Mouse (Mus musculus) liver, embryonic 15.5 days (tissue): ENCODE measurements around the gene Acat1. TPM values are rescaled to one million over a fixed set of nuclear protein-coding genes. Genes with fewer than 3 reads are reported as not detected.

Source experiments
- ATAC-seq: fragments of 200-750 bp; cut with Nextera tagmentation; 2 replicates; pipeline ENCODE4 v1.8.0; 2017; ENCODE audit warnings: moderate number of reproducible peaks, mild to moderate bottlenecking, moderate library complexity; ENCODE audit not compliant: insufficient read depth
- H3K27ac ChIP-seq: fragments of 300-500 bp; sonication (generic); replicated peaks from 2 replicates; pipeline ENCODE4 v1.5.1; 2015; ENCODE audit warnings: mild to moderate bottlenecking, inconsistent platforms
- H3K27me3 ChIP-seq: fragments of 300-500 bp; sonication (generic); 2 replicates; pipeline ENCODE4 v1.6.1; 2015; ENCODE audit warnings: mild to moderate bottlenecking, inconsistent platforms
- H3K36me3 ChIP-seq: fragments of 300-500 bp; sonication (generic); replicated peaks from 2 replicates; pipeline ENCODE4 v1.6.1; 2015; ENCODE audit warnings: moderate library complexity, mild to moderate bottlenecking, inconsistent platforms
- H3K4me1 ChIP-seq: fragments of 300-500 bp; sonication (generic); replicated peaks from 2 replicates; pipeline ENCODE4 v1.6.1; 2015; ENCODE audit warnings: inconsistent platforms
- H3K4me2 ChIP-seq: fragments of 300-500 bp; sonication (generic); 2 replicates; pipeline ENCODE4 v1.6.1; 2015; ENCODE audit warnings: moderate library complexity, mild to moderate bottlenecking, inconsistent platforms
- H3K4me3 ChIP-seq: fragments of 300-500 bp; sonication (generic); replicated peaks from 2 replicates; pipeline ENCODE4 v1.5.1; 2015; ENCODE audit warnings: mild to moderate bottlenecking, inconsistent platforms
- H3K9ac ChIP-seq: fragments of 300-500 bp; sonication (generic); 2 replicates; pipeline ENCODE4 v1.6.1; 2015; ENCODE audit warnings: moderate library complexity, mild to moderate bottlenecking, inconsistent platforms
- H3K9me3 ChIP-seq: fragments of 300-500 bp; sonication (generic); replicated peaks from 2 replicates; pipeline ENCODE4 v1.6.1; 2016; ENCODE audit warnings: inconsistent platforms
- WGBS: fragments of 180-500 bp; shearing (Covaris S2); methylation state at CpG from one replicate; pipeline ENCODE4 v1.1.7; 2015; ENCODE audit warnings: mixed read lengths; ENCODE audit not compliant: insufficient replicate concordance; 5-methylcytosine and 5-hydroxymethylcytosine counted together
- polyA plus RNA-seq: library from polyadenylated mRNA; unstranded; fragments of >200 nt; fragmentation: Nextera tagmentation; extraction: Ambion mirVana; gene quantifications from 2 replicates; pipeline ENCODE4 v1.2.1, GENCODE M21; 2015

The Acat1 gene
- 107 and 123 TPM in 2 replicates for polyA plus RNA-seq

DNA sequence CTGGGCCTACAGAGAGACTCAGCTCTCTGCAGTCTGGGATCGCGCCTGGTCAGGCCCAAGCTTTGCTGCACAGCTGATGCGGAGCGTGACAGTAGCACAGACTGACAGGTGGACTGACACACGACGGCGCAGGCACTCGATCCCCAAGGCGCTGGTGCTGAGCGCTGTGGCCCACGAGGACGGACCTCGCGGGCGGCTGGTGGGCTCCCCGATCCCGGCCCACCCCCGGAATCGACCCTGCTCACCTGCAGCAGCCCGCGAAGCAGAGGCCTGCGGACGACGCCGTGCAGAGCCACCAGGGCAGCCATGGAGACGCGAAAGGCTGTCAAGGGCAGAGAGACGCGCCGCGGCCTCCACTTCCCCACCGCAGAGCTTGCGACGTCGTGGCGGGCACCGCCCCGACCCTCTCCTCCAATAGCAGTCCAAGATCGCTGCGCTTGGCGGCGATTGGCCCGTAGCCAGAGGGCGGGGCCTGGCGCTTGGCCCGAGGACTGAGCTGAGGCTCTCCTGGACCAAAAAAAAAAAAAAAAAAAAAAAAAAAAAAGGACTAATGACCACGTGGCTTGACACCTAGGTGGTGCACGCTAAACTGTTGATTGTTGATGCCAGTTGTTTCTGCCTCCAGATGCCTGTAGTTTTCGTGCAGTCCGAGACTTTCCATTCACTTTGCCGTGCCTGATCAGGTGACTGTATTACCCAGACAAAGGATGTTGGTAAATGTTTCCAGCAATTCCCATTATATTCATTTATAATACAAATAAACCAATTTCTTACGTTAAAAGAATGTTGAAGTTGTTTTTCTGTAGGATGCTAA, at the start of gene Acat1:
TSS of gene Acat1 (minus strand) at position 415 of the 814 bp plus-strand sequence.
- Histone ChIP-seq H3K27me3 (no peaks in the 10 kb centered on the region), H3K4me2 (peak within 1 kb of the TSS; percentile 96), H3K9ac (peak within 1 kb of the TSS; percentile 80), H3K4me3 (peak within 1 kb of the TSS; percentile 72), H3K9me3 (no peaks in the 10 kb centered on the region), H3K36me3 (peaks cover 2% of the 10 kb centered on the region; the same call in 1 of the 2 replicates), H3K4me1 (peaks cover 31% of the 10 kb centered on the region), H3K27ac (peak within 1 kb of the TSS; percentile 74)
- WGBS: 4% methylated on average over 52 of the region's 52 CpGs
- ATAC-seq: peak; percentile 98

GRCm38 (mm10) chr9:53634796-53635195, 24.6 kb upstream of the Acat1 start:
- Histone ChIP-seq H3K4me3 (no peak overlapping the region), H3K27ac (no peak overlapping the region), H3K9me3 (no peaks in the 10 kb centered on the region), H3K27me3 (no peaks in the 10 kb centered on the region), H3K36me3 (peaks cover 42% of the 10 kb centered on the region), H3K4me1 (no peaks in the 10 kb centered on the region), H3K9ac (no peak overlapping the region), H3K4me2 (no peak overlapping the region)
- ATAC-seq: no peak
- 85% methylated on average over 6 of the region's 6 CpGs for WGBS

DNA sequence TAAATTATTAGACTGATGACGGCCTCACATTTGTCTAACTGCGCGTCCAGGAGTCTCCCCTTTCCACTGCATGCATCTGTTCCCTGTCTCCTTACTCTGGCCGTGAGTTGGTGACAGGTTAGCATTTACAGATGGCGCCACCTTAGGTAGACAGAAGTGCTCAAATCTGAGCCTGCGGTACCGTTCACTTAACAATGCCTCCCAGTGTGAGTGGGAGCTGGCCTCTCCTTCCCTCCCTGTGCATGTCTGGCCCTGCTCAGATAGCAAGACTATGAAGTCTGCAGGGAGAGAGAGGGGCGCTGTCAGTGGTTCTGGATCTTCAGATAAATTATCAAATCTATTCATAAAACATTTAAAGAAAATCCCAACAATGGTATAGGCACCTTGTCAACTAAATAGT, 5.1 kb upstream of the Acat1 start:
- ATAC-seq: no peak
- Histone ChIP-seq H3K4me1 (peaks cover 8% of the 10 kb centered on the region; the same call in 1 of the 2 replicates), H3K9ac (no peak overlapping the region), H3K27ac (no peak overlapping the region), H3K36me3 (peaks cover 35% of the 10 kb centered on the region), H3K27me3 (no peaks in the 10 kb centered on the region), H3K4me3 (no peak overlapping the region), H3K9me3 (no peaks in the 10 kb centered on the region), H3K4me2 (no peak overlapping the region)
- WGBS: 66% methylated on average over 8 of the region's 8 CpGs

- peaks cover 18% of the 10 kb centered on the region for H3K4me1 ChIP-seq
- peaks cover 27% of the 10 kb centered on the region for H3K36me3 ChIP-seq
- WGBS: 67% methylated on average over 4 of the region's 4 CpGs
- no peak for ATAC-seq
- no peak overlapping the region for H3K27ac ChIP-seq
- no peaks in the 10 kb centered on the region for H3K27me3 ChIP-seq
- H3K4me3 ChIP-seq: no peak overlapping the region
- H3K9me3 ChIP-seq: no peaks in the 10 kb centered on the region
- no peak overlapping the region for H3K4me2 ChIP-seq
- H3K9ac ChIP-seq: no peak overlapping the region
Measured at GRCm38 (mm10) chr9:53614286-53614685, 4.1 kb upstream of the Acat1 start.

- peak overlapping the region; percentile 74 for H3K27ac ChIP-seq
- ATAC-seq: no peak
Measured at GRCm38 (mm10) chr9:53609306-53609967, 745 bp downstream of the Acat1 start.

GRCm38 (mm10) chr9:53607816-53608215, 2.4 kb downstream of the Acat1 start:
- 71% methylated on average over 4 of the region's 4 CpGs for WGBS
- peak overlapping the region; percentile 72; the same call in 1 of the 2 replicates for H3K4me3 ChIP-seq

More at GRCm38 (mm10) chr9:53609306-53609967, 745 bp downstream of the Acat1 start:
- Histone ChIP-seq H3K36me3 (no peaks in the 10 kb centered on the region), H3K4me3 (peak overlapping the region; percentile 72), H3K4me1 (peaks cover 39% of the 10 kb centered on the region), H3K27me3 (no peaks in the 10 kb centered on the region), H3K9ac (peak overlapping the region; percentile 80), H3K9me3 (no peaks in the 10 kb centered on the region), H3K4me2 (peak overlapping the region; percentile 96)
- WGBS: 60% methylated on average over 12 of the region's 12 CpGs

GRCm38 (mm10) chr9:53607192-53607591, 3.0 kb downstream of the Acat1 start:
- H3K27me3 ChIP-seq: no peaks in the 10 kb centered on the region
- WGBS: 78% methylated on average over 3 of the region's 3 CpGs
- H3K4me1 ChIP-seq: peaks cover 47% of the 10 kb centered on the region
- H3K9me3 ChIP-seq: no peaks in the 10 kb centered on the region
- H3K27ac ChIP-seq: peak overlapping the region; percentile 10; the same call in 1 of the 2 replicates
- no peak overlapping the region for H3K9ac ChIP-seq
- no peak for ATAC-seq
- H3K4me2 ChIP-seq: no peak overlapping the region
- no peaks in the 10 kb centered on the region for H3K36me3 ChIP-seq
- no peak overlapping the region for H3K4me3 ChIP-seq

More at GRCm38 (mm10) chr9:53607816-53608215, 2.4 kb downstream of the Acat1 start:
- Histone ChIP-seq H3K4me1 (peaks cover 47% of the 10 kb centered on the region), H3K36me3 (no peaks in the 10 kb centered on the region), H3K27ac (no peak overlapping the region), H3K9ac (no peak overlapping the region), H3K27me3 (no peaks in the 10 kb centered on the region), H3K4me2 (peak overlapping the region; percentile 96; the same call in 1 of the 2 replicates), H3K9me3 (no peaks in the 10 kb centered on the region)
- ATAC-seq: no peak

DNA sequence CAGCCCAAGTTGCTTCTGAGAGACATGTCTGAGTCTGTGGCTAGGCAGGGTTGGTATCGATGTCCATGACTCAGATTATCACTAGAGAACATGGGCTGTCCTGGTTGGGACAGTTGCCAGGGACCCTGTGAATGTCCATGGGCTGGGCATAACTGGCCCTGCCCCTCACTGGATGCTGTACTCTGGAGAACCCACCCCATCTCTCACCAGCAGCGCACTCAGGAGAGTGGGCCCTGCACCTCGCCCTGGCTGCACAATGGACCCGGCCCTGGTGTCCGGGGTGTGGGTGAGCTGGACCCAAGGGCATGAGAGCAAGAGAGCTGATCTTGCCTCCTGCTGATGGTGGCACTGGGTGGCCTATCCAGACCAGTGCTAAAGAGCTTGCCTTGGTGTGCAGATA, 5.2 kb downstream of the Acat1 start:
- Histone ChIP-seq H3K9me3 (no peaks in the 10 kb centered on the region), H3K27me3 (no peaks in the 10 kb centered on the region), H3K27ac (no peak overlapping the region), H3K4me3 (no peak overlapping the region), H3K9ac (no peak overlapping the region), H3K4me2 (no peak overlapping the region), H3K36me3 (no peaks in the 10 kb centered on the region), H3K4me1 (peaks cover 39% of the 10 kb centered on the region)
- no peak for ATAC-seq
- WGBS: 70% methylated on average over 5 of the region's 5 CpGs

GRCm38 (mm10) chr9:53603849-53604248, 6.3 kb downstream of the Acat1 start:
- Histone ChIP-seq H3K27me3 (no peaks in the 10 kb centered on the region), H3K9ac (no peak overlapping the region), H3K4me2 (no peak overlapping the region), H3K4me3 (no peak overlapping the region), H3K9me3 (no peaks in the 10 kb centered on the region), H3K36me3 (no peaks in the 10 kb centered on the region), H3K27ac (peak overlapping the region; percentile 64), H3K4me1 (peaks cover 29% of the 10 kb centered on the region)
- ATAC-seq: peak; percentile 31; the same call in 1 of the 2 replicates
- 68% methylated on average over 3 of the region's 3 CpGs for WGBS

DNA sequence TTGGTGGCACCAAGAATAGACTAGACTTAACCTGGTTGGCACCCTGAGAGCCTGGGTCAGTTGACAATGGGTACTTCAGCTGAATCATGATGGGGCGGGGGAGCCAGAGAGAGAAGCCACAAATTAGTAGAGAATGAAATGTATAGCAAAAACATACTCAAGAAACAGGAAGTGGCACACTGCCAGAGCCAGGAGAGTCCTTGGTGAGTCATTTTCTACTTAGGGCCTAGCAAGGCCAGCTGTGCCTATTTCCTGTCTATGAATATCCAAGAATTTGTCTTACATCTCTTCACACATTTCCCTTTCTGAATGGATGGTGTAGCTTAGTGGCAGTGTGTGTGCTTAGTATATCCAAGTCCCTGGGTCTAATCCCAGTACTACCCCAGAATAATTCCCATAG, 6.8 kb downstream of the Acat1 start:
- H3K36me3 ChIP-seq: no peaks in the 10 kb centered on the region
- peak overlapping the region; percentile 64 for H3K27ac ChIP-seq
- H3K4me2 ChIP-seq: no peak overlapping the region
- no peak overlapping the region for H3K9ac ChIP-seq
- WGBS: 53% methylated on average over 1 of the region's 1 CpGs
- H3K27me3 ChIP-seq: no peaks in the 10 kb centered on the region
- no peaks in the 10 kb centered on the region for H3K9me3 ChIP-seq
- H3K4me1 ChIP-seq: peaks cover 27% of the 10 kb centered on the region
- ATAC-seq: no peak
- H3K4me3 ChIP-seq: no peak overlapping the region

DNA sequence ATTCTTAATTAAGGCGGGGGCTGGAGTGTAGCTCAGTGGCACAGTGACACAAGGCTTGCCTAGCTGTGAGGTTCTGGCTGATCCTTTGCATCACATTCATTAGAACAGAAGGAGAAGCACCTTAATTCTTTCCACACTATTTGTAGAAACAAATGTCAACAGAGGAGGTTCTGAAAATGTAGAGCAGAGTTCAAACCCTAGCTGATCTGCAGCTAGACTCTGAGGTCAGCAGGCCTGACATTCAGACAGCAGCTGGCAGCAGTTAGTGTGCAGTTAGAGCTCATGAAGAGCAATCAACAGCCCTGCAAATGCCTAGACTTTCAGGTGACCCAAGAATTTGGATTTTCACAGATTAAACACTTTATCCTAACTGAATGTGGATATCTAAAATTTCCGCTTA, 8.6 kb downstream of the Acat1 start:
- 72% methylated on average over 2 of the region's 2 CpGs for WGBS
- H3K27me3 ChIP-seq: no peaks in the 10 kb centered on the region
- no peak overlapping the region for H3K4me2 ChIP-seq
- H3K9me3 ChIP-seq: no peaks in the 10 kb centered on the region
- no peak overlapping the region for H3K9ac ChIP-seq
- H3K36me3 ChIP-seq: peaks cover 3% of the 10 kb centered on the region; the same call in 1 of the 2 replicates
- H3K4me1 ChIP-seq: peaks cover 26% of the 10 kb centered on the region
- ATAC-seq: peak; percentile 49
- H3K4me3 ChIP-seq: no peak overlapping the region
- peak overlapping the region; percentile 14; the same call in 1 of the 2 replicates for H3K27ac ChIP-seq
